Mouse (Mus musculus): ENCODE results near the gene Tanc1. TPM values are rescaled to one million over a fixed set of nuclear protein-coding genes. Genes with fewer than 3 reads are reported as not detected.

Gene Tanc1
- polyA plus RNA-seq, 1 experiment from 2014 or later: 27.7 TPM

GRCm38 (mm10) chr2:59742500-59743116, 130.8 kb downstream of the Tanc1 start:
- WGBS: 83% methylated on average over 12 of the region's 12 CpGs
- DNase-seq (ENCODE audit: extremely low spot score, low spot score): no peak
- Histone ChIP-seq H3K27ac (no peak overlapping the region), H3K9me3 (no peaks in the 10 kb centered on the region), H3K4me3 (no peak overlapping the region), H3K36me3 (replicated peaks) (peaks cover 5% of the 10 kb centered on the region), H3K27me3 (ENCODE audit: poor library complexity, severe bottlenecking) (no peaks in the 10 kb centered on the region), H3K4me1 (peaks cover 19% of the 10 kb centered on the region)

GRCm38 (mm10) chr2:59745428-59745827, 133.6 kb downstream of the Tanc1 start:
- Histone ChIP-seq H3K27me3 (ENCODE audit: poor library complexity, severe bottlenecking) (no peaks in the 10 kb centered on the region), H3K9me3 (no peaks in the 10 kb centered on the region), H3K36me3 (replicated peaks) (peaks cover 5% of the 10 kb centered on the region), H3K4me1 (peaks cover 26% of the 10 kb centered on the region), H3K4me3 (no peak overlapping the region), H3K27ac (no peak overlapping the region)
- 36% methylated on average over 6 of the region's 6 CpGs for WGBS
- peak; percentile 58 for DNase-seq (ENCODE audit: extremely low spot score, low spot score)

GRCm38 (mm10) chr2:59746070-59746469, 134.2 kb downstream of the Tanc1 start:
- Histone ChIP-seq H3K36me3 (replicated peaks) (peaks cover 5% of the 10 kb centered on the region), H3K27ac (peak overlapping the region; percentile 44; the same call in 1 of the 2 replicates), H3K4me3 (no peak overlapping the region), H3K4me1 (peaks cover 30% of the 10 kb centered on the region), H3K27me3 (ENCODE audit: poor library complexity, severe bottlenecking) (no peaks in the 10 kb centered on the region), H3K9me3 (no peaks in the 10 kb centered on the region)
- no peak for DNase-seq (ENCODE audit: extremely low spot score, low spot score)
- 88% methylated on average over 9 of the region's 9 CpGs for WGBS

GRCm38 (mm10) chr2:59747757-59748156, 135.9 kb downstream of the Tanc1 start:
- DNase-seq (ENCODE audit: extremely low spot score, low spot score): no peak
- Histone ChIP-seq H3K4me1 (peaks cover 18% of the 10 kb centered on the region), H3K4me3 (no peak overlapping the region), H3K36me3 (replicated peaks) (peaks cover 8% of the 10 kb centered on the region), H3K9me3 (no peaks in the 10 kb centered on the region), H3K27ac (no peak overlapping the region), H3K27me3 (ENCODE audit: poor library complexity, severe bottlenecking) (no peaks in the 10 kb centered on the region)
- 94% methylated on average over 9 of the region's 9 CpGs for WGBS

GRCm38 (mm10) chr2:59749371-59749770, 137.5 kb downstream of the Tanc1 start:
- Histone ChIP-seq H3K4me1 (peaks cover 21% of the 10 kb centered on the region), H3K36me3 (replicated peaks) (peaks cover 3% of the 10 kb centered on the region), H3K27ac (no peak overlapping the region), H3K4me3 (no peak overlapping the region), H3K27me3 (ENCODE audit: poor library complexity, severe bottlenecking) (no peaks in the 10 kb centered on the region), H3K9me3 (no peaks in the 10 kb centered on the region)
- no peak for DNase-seq (ENCODE audit: extremely low spot score, low spot score)
- 34% methylated on average over 10 of the region's 10 CpGs for WGBS

- Histone ChIP-seq H3K27me3 (ENCODE audit: poor library complexity, severe bottlenecking) (no peaks in the 10 kb centered on the region), H3K9me3 (no peaks in the 10 kb centered on the region), H3K4me3 (no peak overlapping the region), H3K27ac (no peak overlapping the region), H3K4me1 (peaks cover 34% of the 10 kb centered on the region), H3K36me3 (replicated peaks) (peaks cover 3% of the 10 kb centered on the region; the same call in 1 of the 2 replicates)
- no peak for DNase-seq (ENCODE audit: extremely low spot score, low spot score)
- 78% methylated on average over 5 of the region's 6 CpGs for WGBS
These were observed 139.3 kb downstream of the Tanc1 start for GRCm38 (mm10) chr2:59751172-59751571.

- Histone ChIP-seq H3K4me3 (no peak overlapping the region), H3K27ac (no peak overlapping the region), H3K36me3 (replicated peaks) (peaks cover 3% of the 10 kb centered on the region; the same call in 1 of the 2 replicates), H3K4me1 (peaks cover 41% of the 10 kb centered on the region), H3K9me3 (no peaks in the 10 kb centered on the region), H3K27me3 (ENCODE audit: poor library complexity, severe bottlenecking) (no peaks in the 10 kb centered on the region)
- WGBS: 89% methylated on average over 7 of the region's 7 CpGs
- DNase-seq (ENCODE audit: extremely low spot score, low spot score): no peak
These were observed 140.3 kb downstream of the Tanc1 start for GRCm38 (mm10) chr2:59752148-59752547.

- Histone ChIP-seq H3K4me1 (peaks cover 48% of the 10 kb centered on the region), H3K36me3 (replicated peaks) (peaks cover 3% of the 10 kb centered on the region; the same call in 1 of the 2 replicates), H3K27ac (no peak overlapping the region), H3K4me3 (no peak overlapping the region), H3K9me3 (no peaks in the 10 kb centered on the region), H3K27me3 (ENCODE audit: poor library complexity, severe bottlenecking) (no peaks in the 10 kb centered on the region)
- no peak for DNase-seq (ENCODE audit: extremely low spot score, low spot score)
- 89% methylated on average over 5 of the region's 5 CpGs for WGBS
These were observed 140.9 kb downstream of the Tanc1 start for GRCm38 (mm10) chr2:59752766-59753165.

- Histone ChIP-seq H3K36me3 (replicated peaks) (peaks cover 17% of the 10 kb centered on the region), H3K9me3 (no peaks in the 10 kb centered on the region), H3K4me1 (peaks cover 52% of the 10 kb centered on the region), H3K27me3 (ENCODE audit: poor library complexity, severe bottlenecking) (no peaks in the 10 kb centered on the region), H3K27ac (peak overlapping the region; percentile 20; the same call in 1 of the 2 replicates), H3K4me3 (no peak overlapping the region)
- WGBS: 75% methylated on average over 13 of the region's 13 CpGs
- no peak for DNase-seq (ENCODE audit: extremely low spot score, low spot score)
These were observed 144.4 kb downstream of the Tanc1 start for GRCm38 (mm10) chr2:59756137-59756753.

GRCm38 (mm10) chr2:59757015-59757414, 145.2 kb downstream of the Tanc1 start:
- Histone ChIP-seq H3K27me3 (ENCODE audit: poor library complexity, severe bottlenecking) (no peaks in the 10 kb centered on the region), H3K4me3 (no peak overlapping the region), H3K36me3 (replicated peaks) (peaks cover 14% of the 10 kb centered on the region), H3K4me1 (peaks cover 56% of the 10 kb centered on the region), H3K9me3 (no peaks in the 10 kb centered on the region), H3K27ac (no peak overlapping the region)
- 91% methylated on average over 6 of the region's 6 CpGs for WGBS
- DNase-seq (ENCODE audit: extremely low spot score, low spot score): no peak

- WGBS: 73% methylated on average over 9 of the region's 9 CpGs
- DNase-seq (ENCODE audit: extremely low spot score, low spot score): no peak
- Histone ChIP-seq H3K27me3 (ENCODE audit: poor library complexity, severe bottlenecking) (no peaks in the 10 kb centered on the region), H3K4me3 (no peak overlapping the region), H3K4me1 (peaks cover 56% of the 10 kb centered on the region), H3K36me3 (replicated peaks) (peaks cover 14% of the 10 kb centered on the region), H3K9me3 (no peaks in the 10 kb centered on the region), H3K27ac (no peak overlapping the region)
These were observed 146.5 kb downstream of the Tanc1 start for GRCm38 (mm10) chr2:59758139-59758918.

GRCm38 (mm10) chr2:59760731-59761130, 148.9 kb downstream of the Tanc1 start:
- Histone ChIP-seq H3K36me3 (replicated peaks) (peaks cover 18% of the 10 kb centered on the region), H3K27ac (no peak overlapping the region), H3K4me3 (no peak overlapping the region), H3K9me3 (no peaks in the 10 kb centered on the region), H3K4me1 (peaks cover 40% of the 10 kb centered on the region), H3K27me3 (ENCODE audit: poor library complexity, severe bottlenecking) (no peaks in the 10 kb centered on the region)
- 90% methylated on average over 4 of the region's 4 CpGs for WGBS
- DNase-seq (ENCODE audit: extremely low spot score, low spot score): no peak

- peaks cover 35% of the 10 kb centered on the region for H3K4me1 ChIP-seq
These were observed 149.3 kb downstream of the Tanc1 start for GRCm38 (mm10) chr2:59761183-59761582.

More at GRCm38 (mm10) chr2:59761183-59761582, 149.3 kb downstream of the Tanc1 start:
- DNase-seq (ENCODE audit: extremely low spot score, low spot score): no peak
- WGBS: 57% methylated on average over 12 of the region's 12 CpGs
- Histone ChIP-seq H3K27ac (no peak overlapping the region), H3K4me3 (no peak overlapping the region), H3K9me3 (no peaks in the 10 kb centered on the region), H3K27me3 (ENCODE audit: poor library complexity, severe bottlenecking) (no peaks in the 10 kb centered on the region), H3K36me3 (replicated peaks) (peaks cover 18% of the 10 kb centered on the region)
